Mouse (Mus musculus): ENCODE measurements around the gene Vmn1r170. TPM values are rescaled to one million over a fixed set of nuclear protein-coding genes. Genes with fewer than 3 reads are reported as not detected.
"Not testable (repeated sequence)": the region's sequence is repeated elsewhere in the genome, so short reads cannot be mapped to it uniquely, and the experiment has no call there.

Gene Vmn1r170
- not detected in 2 replicates for polyA plus RNA-seq (2015; fragmentation: Nextera tagmentation; extraction: Ambion mirVana)

- not testable (repeated sequence) for H3K27me3 ChIP-seq (replicated peaks; ENCODE audit: control insufficient read depth, insufficient read depth, low read length); H3K4me3 ChIP-seq (ENCODE audit: low read depth, low read length); H3K9me3 ChIP-seq (ENCODE audit: control insufficient read depth); ATAC-seq; H3K36me3 ChIP-seq (ENCODE audit: control insufficient read depth, insufficient read depth); H3K27ac ChIP-seq (ENCODE audit: low read depth, low read length); H3K9ac ChIP-seq (ENCODE audit: low read depth, low read length); H3K4me2 ChIP-seq (replicated peaks; ENCODE audit: low read depth); H3K4me1 ChIP-seq (replicated peaks; ENCODE audit: control insufficient read depth, insufficient read depth, low read length)
- WGBS: 22% methylated on average over 1 of the region's 1 CpGs
Observed at GRCm38 (mm10) chr7:23605875-23606274, at the start of gene Vmn1r170. TSS of gene Vmn1r170 (plus strand) at chr7:23606175.

GRCm38 (mm10) chr7:23575226-23575625, 30.7 kb upstream of the Vmn1r170 start, which contains the start of gene Vmn1r169:
TSS of gene Vmn1r169 (plus strand) at chr7:23575526.
- H3K27ac ChIP-seq (ENCODE audit: low read depth, low read length); H3K9ac ChIP-seq (ENCODE audit: low read depth, low read length); H3K36me3 ChIP-seq (ENCODE audit: control insufficient read depth, insufficient read depth); H3K4me2 ChIP-seq (replicated peaks; ENCODE audit: low read depth); ATAC-seq; H3K4me1 ChIP-seq (replicated peaks; ENCODE audit: control insufficient read depth, insufficient read depth, low read length); H3K27me3 ChIP-seq (replicated peaks; ENCODE audit: control insufficient read depth, insufficient read depth, low read length); H3K4me3 ChIP-seq (ENCODE audit: low read depth, low read length); H3K9me3 ChIP-seq (ENCODE audit: control insufficient read depth): not testable (repeated sequence)
- WGBS: 61% methylated on average over 1 of the region's 2 CpGs

DNA sequence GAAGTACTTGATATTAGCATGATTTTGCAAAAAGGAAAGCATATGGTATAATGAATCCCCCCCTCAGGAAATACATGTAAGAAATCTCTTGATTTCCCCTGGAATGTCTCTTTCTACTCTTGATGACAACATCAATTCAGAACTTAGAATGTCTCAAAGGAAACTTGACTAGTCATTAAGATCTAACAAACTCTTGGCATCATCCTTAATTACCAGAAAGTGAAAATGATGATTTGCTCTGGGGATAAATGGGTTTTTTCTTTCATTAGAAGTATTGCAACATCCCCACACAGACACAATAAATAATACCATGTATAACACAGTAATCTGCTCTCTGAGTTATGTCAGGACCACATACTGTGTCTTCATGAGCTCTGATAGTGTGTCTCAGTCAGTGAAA, 24.4 kb downstream of the Vmn1r170 start, which contains the start of gene Vmn1r171:
TSS of gene Vmn1r171 (plus strand) at position 301 of the 400 bp plus-strand sequence.
- Histone ChIP-seq H3K27me3 (replicated peaks; ENCODE audit: control insufficient read depth, insufficient read depth, low read length) (no peaks in the 10 kb centered on the region), H3K4me2 (replicated peaks; ENCODE audit: low read depth) (no peak within 1 kb of the TSS), H3K36me3 (ENCODE audit: control insufficient read depth, insufficient read depth) (no peaks in the 10 kb centered on the region), H3K9ac (ENCODE audit: low read depth, low read length) (no peak within 1 kb of the TSS), H3K4me1 (replicated peaks; ENCODE audit: control insufficient read depth, insufficient read depth, low read length) (no peaks in the 10 kb centered on the region), H3K4me3 (ENCODE audit: low read depth, low read length) (no peak within 1 kb of the TSS), H3K27ac (ENCODE audit: low read depth, low read length) (no peak within 1 kb of the TSS), H3K9me3 (ENCODE audit: control insufficient read depth) (no peaks in the 10 kb centered on the region)
- ATAC-seq: no peak
- TF ChIP-seq CTCF (IDR thresholded peaks at IDR 0.05; ENCODE audit: low read depth): no peak

Other genes starting within 250 kb of the Vmn1r170 start
- gene Nlrp5, start 220.3 kb upstream of the Vmn1r170 start, polyA plus RNA-seq (2015; fragmentation: Nextera tagmentation; extraction: Ambion mirVana): not detected in 2 replicates
- gene Vmn1r167, start 99.0 kb upstream of the Vmn1r170 start, polyA plus RNA-seq (2015; fragmentation: Nextera tagmentation; extraction: Ambion mirVana): not detected in 2 replicates
- not detected in 2 replicates for gene Vmn1r168, start 66.4 kb upstream of the Vmn1r170 start, polyA plus RNA-seq (2015; fragmentation: Nextera tagmentation; extraction: Ambion mirVana)
- gene Vmn1r169, start 30.6 kb upstream of the Vmn1r170 start, polyA plus RNA-seq (2015; fragmentation: Nextera tagmentation; extraction: Ambion mirVana): not detected in 2 replicates
- not detected in 2 replicates for gene Vmn1r171, start 24.5 kb downstream of the Vmn1r170 start, polyA plus RNA-seq (2015; fragmentation: Nextera tagmentation; extraction: Ambion mirVana)
- gene Vmn1r172, start 52.1 kb downstream of the Vmn1r170 start, polyA plus RNA-seq (2015; fragmentation: Nextera tagmentation; extraction: Ambion mirVana): not detected in 2 replicates
- not detected in 2 replicates for gene Vmn1r173, start 94.5 kb downstream of the Vmn1r170 start, polyA plus RNA-seq (2015; fragmentation: Nextera tagmentation; extraction: Ambion mirVana)
- not detected in 2 replicates for gene Vmn1r174, start 146.1 kb downstream of the Vmn1r170 start, polyA plus RNA-seq (2015; fragmentation: Nextera tagmentation; extraction: Ambion mirVana)
- gene Vmn1r175, start 204.5 kb downstream of the Vmn1r170 start, polyA plus RNA-seq (2015; fragmentation: Nextera tagmentation; extraction: Ambion mirVana): not detected in 2 replicates
- gene Vmn1r176, start 231.2 kb downstream of the Vmn1r170 start, polyA plus RNA-seq (2015; fragmentation: Nextera tagmentation; extraction: Ambion mirVana): not detected in 2 replicates

Measured in intestine, postnatal 0 days (tissue).